Mouse (Mus musculus) cerebellum, adult 2 months (tissue): ENCODE results near the gene Masp1.

Experiments used
- CTCF ChIP-seq: fragments of 200-500 bp; IDR thresholded peaks from 2 replicates; pipeline ENCODE4 v1.5.1; 2011; ENCODE audit warnings: low read depth, mild to moderate bottlenecking, control low read depth, low read length, moderate library complexity, borderline replicate concordance; ENCODE audit not compliant: insufficient read depth
- POLR2A ChIP-seq: fragments of 200-500 bp; IDR thresholded peaks from 2 replicates; pipeline ENCODE4 v1.6.1; 2011; ENCODE audit warnings: low read length, control low read depth, borderline replicate concordance; ENCODE audit not compliant: insufficient read depth

GRCm38 (mm10) chr16:23444231-23444630 lies 76.4 kb downstream of the Masp1 start:
- TF ChIP-seq CTCF (no peak), POLR2A (no peak)
